In the genomic region with DNA sequence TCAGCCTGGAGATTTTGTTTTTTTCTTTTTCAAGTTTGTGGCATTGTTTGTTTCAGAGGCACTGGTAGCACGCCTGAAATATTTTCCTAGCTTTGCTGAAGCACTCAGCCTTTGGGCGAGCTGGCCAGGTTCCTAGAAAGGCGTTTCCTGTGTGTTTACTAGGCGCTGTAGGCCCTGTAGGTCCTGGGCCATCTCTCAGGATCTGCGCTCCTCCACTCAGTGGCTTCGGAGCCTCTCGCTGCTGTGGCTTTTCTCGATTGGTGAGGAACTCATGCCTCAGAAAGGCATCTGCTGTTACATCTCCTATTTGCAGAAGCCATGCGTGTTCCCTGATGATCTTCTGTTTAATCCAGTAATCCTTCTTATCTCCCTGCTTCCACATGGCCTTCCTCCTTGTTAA, we compare ENCODE assay signal across 8 mouse cellular contexts.
DNase-seq lines count a peak whose midpoint lies in the region; ATAC-seq and TF ChIP-seq lines count a peak whose summit lies in the region.

No protein-coding gene starts in this region.

- no peaks in the 10 kb centered on the region for H3K4me1 ChIP-seq in heart, embryonic 12.5 days (replicated peaks)
- H3K4me1 ChIP-seq in lung, embryonic 14.5 days (ENCODE audit: insufficient read depth), result no peaks in the 10 kb centered on the region

- no peak for ATAC-seq in heart, embryonic 12.5 days (ENCODE audit: insufficient number of reproducible peaks, low FRiP score)
- ATAC-seq in lung, embryonic 14.5 days (ENCODE audit: insufficient read depth), result peak; percentile 85; the same call in 1 of the 2 replicates

- intact Hi-C loops in left cerebral cortex, postnatal 25 days (cut with DNase I), result no loop called here

- no peak overlapping the region for H3K9ac ChIP-seq in heart, embryonic 12.5 days
- no peak overlapping the region for H3K9ac ChIP-seq in lung, embryonic 14.5 days

- no peak overlapping the region for H3K4me3 ChIP-seq in heart, embryonic 12.5 days
- H3K4me3 ChIP-seq in lung, embryonic 14.5 days (ENCODE audit: low read depth, low read length), result no peak overlapping the region

- no peak overlapping the region for H3K27ac ChIP-seq in heart, embryonic 12.5 days (ENCODE audit: poor library complexity, severe bottlenecking)
- no peak overlapping the region for H3K27ac ChIP-seq in lung, embryonic 14.5 days (ENCODE audit: low read depth)

- no peaks in the 10 kb centered on the region for H3K36me3 ChIP-seq in heart, embryonic 12.5 days
- no peaks in the 10 kb centered on the region for H3K36me3 ChIP-seq in lung, embryonic 14.5 days (ENCODE audit: insufficient read depth)

- DNase-seq in heart, adult 18-20 months, result peak; percentile 66 to 79
- DNase-seq in 3T3-L1 (ENCODE audit: low read depth, low spot score), result peak; percentile 29
- peak; percentile 21 to 33 for DNase-seq in gastrocnemius, adult 8-10 months (ENCODE audit: low spot score in 2 of 2)
- peak; percentile 86 for DNase-seq in lung, embryonic 14.5 days
- DNase-seq in natural killer cell, adult 2 months (ENCODE audit: low spot score in 2 of 2), result no peak
- DNase-seq in left cerebral cortex, postnatal 25 days (ENCODE audit: low spot score in 2 of 2), result no peak
- no peak for DNase-seq in left cerebral cortex, adult 8-10 months (ENCODE audit: low spot score in 2 of 2)

- TF ChIP-seq CTCF in lung, embryonic 14.5 days (IDR thresholded peaks at IDR 0.05; ENCODE audit: low read depth), result no peak

- peaks cover 10% of the 10 kb centered on the region; the same call in 1 of the 2 replicates for H3K9me3 ChIP-seq in heart, embryonic 12.5 days (replicated peaks)
- H3K9me3 ChIP-seq in lung, embryonic 14.5 days (ENCODE audit: low read depth, low read length), result no peaks in the 10 kb centered on the region

- H3K4me2 ChIP-seq in heart, embryonic 12.5 days, result no peak overlapping the region
- H3K4me2 ChIP-seq in lung, embryonic 14.5 days, result no peak overlapping the region

- WGBS in heart, embryonic 12.5 days, result 56% methylated on average over 9 of the region's 9 CpGs
- WGBS in lung, embryonic 14.5 days, result 42% methylated on average over 9 of the region's 9 CpGs

- H3K27me3 ChIP-seq in heart, embryonic 12.5 days (replicated peaks), result no peaks in the 10 kb centered on the region
- H3K27me3 ChIP-seq in lung, embryonic 14.5 days (ENCODE audit: insufficient read depth, low read length), result no peaks in the 10 kb centered on the region

Comparison
In these comparisons a context has a peak if more than half of its experiments do, and no peak if none do; other contexts are left out.
1. DNase-seq: peak in heart, adult 18-20 months (2 of 2), 3T3-L1 (single experiment), gastrocnemius, adult 8-10 months (2 of 2) and lung, embryonic 14.5 days (single experiment); none in natural killer cell, adult 2 months (0 of 2), left cerebral cortex, postnatal 25 days (0 of 2) and left cerebral cortex, adult 8-10 months (0 of 2).